Mouse (Mus musculus) liver, adult 2 months (tissue): ENCODE data around the gene Nrp1.

ENCODE experiments used
- CTCF ChIP-seq: fragments of 200-500 bp; IDR thresholded peaks from 2 replicates; pipeline ENCODE4 v1.5.1; 2011; ENCODE audit warnings: low read depth, low read length, control low read depth
- POLR2A ChIP-seq: fragments of 200-500 bp; IDR thresholded peaks from 2 replicates; pipeline ENCODE4 v1.6.1; 2011; ENCODE audit warnings: low read length, control low read depth; ENCODE audit not compliant: insufficient read depth; ENCODE audit errors: extremely low read depth

- TF ChIP-seq POLR2A: no peak
- TF ChIP-seq CTCF: no peak
Observed at GRCm38 (mm10) chr8:128384366-128384765, 26.0 kb downstream of the Nrp1 start.
